Mouse (Mus musculus) hindbrain, embryonic 14.5 days (tissue): ENCODE measurements around the gene Msi2. TPM values are rescaled to one million over a fixed set of nuclear protein-coding genes. Genes with fewer than 3 reads are reported as not detected.

Experiments used
- ATAC-seq: fragments of 200-750 bp; cut with Nextera tagmentation; 2 replicates; pipeline ENCODE4 v1.8.0; 2017; ENCODE audit warnings: moderate number of reproducible peaks, mild to moderate bottlenecking, moderate TSS enrichment, moderate library complexity; ENCODE audit not compliant: low FRiP score
- DNase-seq: peaks from one replicate; pipeline ENCODE4 v3.0.0-alpha.2; 2015; ENCODE audit warnings: low spot score
- H3K27ac ChIP-seq: fragments of 300-500 bp; sonication (generic); 2 replicates; pipeline ENCODE4 v1.5.1; 2014; ENCODE audit warnings: mild to moderate bottlenecking, moderate library complexity
- H3K27me3 ChIP-seq: fragments of 300-500 bp; sonication (generic); 2 replicates; pipeline ENCODE4 v1.6.1; 2014; ENCODE audit warnings: mild to moderate bottlenecking, low read length, mixed read lengths; ENCODE audit not compliant: control insufficient read depth, insufficient read depth
- H3K36me3 ChIP-seq: fragments of 300-500 bp; sonication (generic); replicated peaks from 2 replicates; pipeline ENCODE4 v1.6.1; 2014; ENCODE audit not compliant: control insufficient read depth, insufficient read depth
- H3K4me1 ChIP-seq: fragments of 300-500 bp; sonication (generic); replicated peaks from 2 replicates; pipeline ENCODE4 v1.6.1; 2014; ENCODE audit warnings: antibody characterized with exemption, low read length, mixed read lengths; ENCODE audit not compliant: control insufficient read depth, insufficient read depth
- H3K4me2 ChIP-seq: fragments of 300-500 bp; sonication (generic); replicated peaks from 2 replicates; pipeline ENCODE4 v1.6.1; 2014; ENCODE audit warnings: mild to moderate bottlenecking, moderate library complexity
- H3K4me3 ChIP-seq: fragments of 300-500 bp; sonication (generic); replicated peaks from 2 replicates; pipeline ENCODE4 v1.5.1; 2014; ENCODE audit warnings: mild to moderate bottlenecking, low read length
- H3K9ac ChIP-seq: fragments of 300-500 bp; sonication (generic); 2 replicates; pipeline ENCODE4 v1.6.1; 2014
- H3K9me3 ChIP-seq: fragments of 300-500 bp; sonication (generic); 2 replicates; pipeline ENCODE4 v1.6.1; 2016; ENCODE audit warnings: low read length; ENCODE audit not compliant: control insufficient read depth
- WGBS: fragments of 180-500 bp; shearing (Covaris S2); extraction: QIAGEN DNeasy Blood & Tissue Kit; methylation state at CpG from one replicate; pipeline ENCODE4 v1.1.7; 2014; 5-methylcytosine and 5-hydroxymethylcytosine counted together
- polyA plus RNA-seq: library from polyadenylated mRNA; unstranded; fragments of >200 nt; fragmentation: Nextera tagmentation; extraction: Ambion mirVana; gene quantifications from 2 replicates; pipeline ENCODE4 v1.2.1, GENCODE M21; 2014

The Msi2 gene
- polyA plus RNA-seq, 1 experiment from 2014 or later, result 26.5 TPM

- WGBS, result 7% methylated on average over 12 of the region's 12 CpGs
Observed at GRCm38 (mm10) chr11:88471981-88472647, 246.2 kb downstream of the Msi2 start.

GRCm38 (mm10) chr11:88470599-88470998 lies 247.7 kb downstream of the Msi2 start:
- Histone ChIP-seq H3K27me3 (no peaks in the 10 kb centered on the region), H3K27ac (no peak overlapping the region), H3K9me3 (no peaks in the 10 kb centered on the region), H3K4me1 (peaks cover 49% of the 10 kb centered on the region), H3K4me3 (no peak overlapping the region), H3K36me3 (no peaks in the 10 kb centered on the region), H3K9ac (no peak overlapping the region), H3K4me2 (no peak overlapping the region)
- ATAC-seq, result no peak
- DNase-seq, result no peak

More at GRCm38 (mm10) chr11:88471981-88472647, 246.2 kb downstream of the Msi2 start:
- Histone ChIP-seq H3K4me2 (no peak overlapping the region), H3K9me3 (no peaks in the 10 kb centered on the region), H3K4me1 (peaks cover 52% of the 10 kb centered on the region), H3K36me3 (no peaks in the 10 kb centered on the region), H3K4me3 (no peak overlapping the region), H3K27me3 (no peaks in the 10 kb centered on the region), H3K9ac (no peak overlapping the region), H3K27ac (peak overlapping the region; percentile 51)
- DNase-seq (no peak), ATAC-seq (peak; percentile 82)

- DNase-seq, result no peak
- no peak for ATAC-seq
- no peak overlapping the region for H3K4me2 ChIP-seq
- no peak overlapping the region for H3K4me3 ChIP-seq
- H3K27me3 ChIP-seq, result no peaks in the 10 kb centered on the region
- no peak overlapping the region for H3K9ac ChIP-seq
- no peaks in the 10 kb centered on the region for H3K36me3 ChIP-seq
- H3K4me1 ChIP-seq, result peaks cover 53% of the 10 kb centered on the region
- H3K27ac ChIP-seq, result no peak overlapping the region
- no peaks in the 10 kb centered on the region for H3K9me3 ChIP-seq
Observed at GRCm38 (mm10) chr11:88468996-88469395, 249.3 kb downstream of the Msi2 start.

GRCm38 (mm10) chr11:88467498-88468245 lies 250.6 kb downstream of the Msi2 start:
- ATAC-seq, result no peak

GRCm38 (mm10) chr11:88463951-88464350 lies 254.4 kb downstream of the Msi2 start:
- ATAC-seq, result no peak
- no peaks in the 10 kb centered on the region for H3K36me3 ChIP-seq
- no peak overlapping the region for H3K4me3 ChIP-seq
- peak overlapping the region; percentile 75 for H3K27ac ChIP-seq
- WGBS, result 57% methylated on average over 6 of the region's 6 CpGs
- no peak overlapping the region for H3K9ac ChIP-seq
- H3K27me3 ChIP-seq, result no peaks in the 10 kb centered on the region
- no peaks in the 10 kb centered on the region for H3K9me3 ChIP-seq
- no peak overlapping the region for H3K4me2 ChIP-seq
- DNase-seq, result no peak
- H3K4me1 ChIP-seq, result peaks cover 76% of the 10 kb centered on the region

More at GRCm38 (mm10) chr11:88467498-88468245, 250.6 kb downstream of the Msi2 start:
- peak overlapping the region; percentile 52; the same call in 1 of the 2 replicates for H3K27ac ChIP-seq
- no peak for DNase-seq
- H3K4me1 ChIP-seq, result peaks cover 57% of the 10 kb centered on the region
- H3K9ac ChIP-seq, result no peak overlapping the region
- H3K27me3 ChIP-seq, result no peaks in the 10 kb centered on the region
- no peak overlapping the region for H3K4me3 ChIP-seq
- no peaks in the 10 kb centered on the region for H3K36me3 ChIP-seq
- 40% methylated on average over 18 of the region's 18 CpGs for WGBS
- H3K4me2 ChIP-seq, result no peak overlapping the region
- H3K9me3 ChIP-seq, result no peaks in the 10 kb centered on the region

- Histone ChIP-seq H3K27me3 (no peaks in the 10 kb centered on the region), H3K27ac (peak overlapping the region; percentile 75), H3K9ac (no peak overlapping the region), H3K4me1 (peaks cover 80% of the 10 kb centered on the region), H3K4me2 (no peak overlapping the region), H3K9me3 (no peaks in the 10 kb centered on the region), H3K36me3 (no peaks in the 10 kb centered on the region), H3K4me3 (no peak overlapping the region)
- DNase-seq (no peak), ATAC-seq (peak; percentile 24; the same call in 1 of the 2 replicates)
- 23% methylated on average over 8 of the region's 8 CpGs for WGBS
Observed at GRCm38 (mm10) chr11:88462789-88463188, 255.5 kb downstream of the Msi2 start.

- Histone ChIP-seq H3K9ac (no peak overlapping the region), H3K4me1 (peaks cover 82% of the 10 kb centered on the region), H3K9me3 (no peaks in the 10 kb centered on the region), H3K36me3 (no peaks in the 10 kb centered on the region), H3K4me2 (no peak overlapping the region), H3K27ac (peak overlapping the region; percentile 75), H3K27me3 (no peaks in the 10 kb centered on the region), H3K4me3 (no peak overlapping the region)
- ATAC-seq (no peak), DNase-seq (no peak)
- WGBS, result 94% methylated on average over 4 of the region's 4 CpGs
Observed at GRCm38 (mm10) chr11:88461601-88462000, 256.7 kb downstream of the Msi2 start.

GRCm38 (mm10) chr11:88459946-88460736 lies 258.2 kb downstream of the Msi2 start:
- Histone ChIP-seq H3K27ac (peak overlapping the region; percentile 86), H3K27me3 (no peaks in the 10 kb centered on the region), H3K36me3 (no peaks in the 10 kb centered on the region), H3K4me1 (peaks cover 89% of the 10 kb centered on the region), H3K4me3 (no peak overlapping the region), H3K4me2 (no peak overlapping the region; the same call in 1 of the 2 replicates), H3K9ac (no peak overlapping the region), H3K9me3 (no peaks in the 10 kb centered on the region)
- DNase-seq (peak; percentile 64), ATAC-seq (peak; percentile 44; the same call in 1 of the 2 replicates)
- WGBS, result 18% methylated on average over 19 of the region's 19 CpGs

- H3K9me3 ChIP-seq, result no peaks in the 10 kb centered on the region
- ATAC-seq (no peak), DNase-seq (no peak)
- no peaks in the 10 kb centered on the region for H3K36me3 ChIP-seq
- no peak overlapping the region for H3K9ac ChIP-seq
- WGBS, result 73% methylated on average over 10 of the region's 10 CpGs
- H3K27me3 ChIP-seq, result no peaks in the 10 kb centered on the region
- peaks cover 84% of the 10 kb centered on the region for H3K4me1 ChIP-seq
- no peak overlapping the region for H3K4me3 ChIP-seq
- no peak overlapping the region for H3K4me2 ChIP-seq
- 0 out of 2 replicates have a peak overlapping the region, but pooled peaks have one; percentile 12 for H3K27ac ChIP-seq
Observed at GRCm38 (mm10) chr11:88457241-88457738, 261.0 kb downstream of the Msi2 start.
